Mouse (Mus musculus) embryonic stem cell, embryonic (primary cell): Measurements from ENCODE around the gene Atxn2.

Experiments
- CTCF ChIA-PET, 4 experiments: fragments of 300-600 bp in 2 of 4; fragments of 350-600 bp in 2 of 4; sonication (Branson Sonifier 250); formaldehyde crosslinking; loops; one replicate each; lab custom pipeline; 2022; ENCODE audit warnings: inconsistent platforms in 2 of 4; lab: Charles Lee
- POLR2A ChIA-PET, 4 experiments: fragments of 300-600 bp in 2 of 4; fragments of 350-600 bp in 2 of 4; sonication (Branson Sonifier 250); formaldehyde crosslinking; loops; one replicate each; lab custom pipeline; 2022; ENCODE audit warnings: antibody characterized with exemption in 4 of 4, inconsistent platforms in 1 of 4; lab: Charles Lee

The Atxn2 gene

GRCm38 (mm10) chr5:121815867-121816380, 104.8 kb downstream of the Atxn2 start:
- POLR2A ChIA-PET: interaction anchor here in 3 of 4 experiments (0.8 to 5.1 kb wide), 6 partner anchors 11 to 27 kb away, joined by 3 to 39 read pairs (median 13); partner anchors contain the start of gene Sh2b3 (in 2 of the 3)
- CTCF ChIA-PET: interaction anchor here in 1 of 4 experiments (1.2 to 1.5 kb wide), 3 partner anchors 30 to 273 kb away, joined by 3 to 5 read pairs (median 4); no protein-coding TSS in a partner anchor

GRCm38 (mm10) chr5:121816611-121817010, 105.5 kb downstream of the Atxn2 start:
- CTCF ChIA-PET: interaction anchor here (0.8 to 1.5 kb wide), 6 partner anchors 12 to 272 kb away, joined by 3 to 9 read pairs (median 4); no protein-coding TSS in a partner anchor
- POLR2A ChIA-PET: interaction anchor here (0.6 to 5.1 kb wide), 11 partner anchors 10 to 134 kb away, joined by 3 to 39 read pairs (median 3); partner anchors contain the start of genes Sh2b3 (in 3 of the 4) and Atxn2 (in 1 of the 4)

GRCm38 (mm10) chr5:121817551-121817950, 106.4 kb downstream of the Atxn2 start:
- POLR2A ChIA-PET: interaction anchor here (0.7 to 5.1 kb wide), 13 partner anchors 10 to 107 kb away, joined by 3 to 39 read pairs (median 4); partner anchors contain the start of genes Sh2b3 (in 3 of the 4), Atxn2 (in 1 of the 4) and Pheta1 (in 1 of the 4)
- CTCF ChIA-PET: interaction anchor here (0.6 to 1.5 kb wide), 13 partner anchors 11 to 506 kb away, joined by 3 to 7 read pairs (median 3); no protein-coding TSS in a partner anchor

- CTCF ChIA-PET: interaction anchor here in 2 of 4 experiments (0.9 to 1.2 kb wide), 2 partner anchors 9 to 52 kb away, joined by 3 to 5 read pairs; no protein-coding TSS in a partner anchor
- POLR2A ChIA-PET: interaction anchor here in 3 of 4 experiments (0.7 to 5.1 kb wide), 10 partner anchors 9 to 54 kb away, joined by 3 to 39 read pairs (median 10); partner anchors contain the start of gene Sh2b3 (in 2 of the 3)
These were observed 107.3 kb downstream of the Atxn2 start for GRCm38 (mm10) chr5:121818401-121818800.

- POLR2A ChIA-PET: interaction anchor here in 2 of 4 experiments (0.8 to 5.1 kb wide), 7 partner anchors 8 to 45 kb away, joined by 3 to 39 read pairs (median 21); partner anchors contain the start of gene Sh2b3 (in 2 of the 2)
These were observed 107.7 kb downstream of the Atxn2 start for GRCm38 (mm10) chr5:121818862-121819261.

GRCm38 (mm10) chr5:121819559-121819958, 108.4 kb downstream of the Atxn2 start:
- ChIA-PET CTCF (interaction anchor here in 1 of 4 experiments (0.7 to 1.2 kb wide), 2 partner anchors 9 to 10 kb away, joined by 3 to 5 read pairs; no protein-coding TSS in a partner anchor), POLR2A (interaction anchor here in 3 of 4 experiments (0.6 to 5.1 kb wide), 8 partner anchors 8 to 74 kb away, joined by 3 to 39 read pairs (median 16); partner anchors contain the start of gene Sh2b3 (in 2 of the 3))

More at GRCm38 (mm10) chr5:121818862-121819261, 107.7 kb downstream of the Atxn2 start:
- CTCF ChIA-PET: interaction anchor here in 1 of 4 experiments (0.7 to 1.2 kb wide), 2 partner anchors 9 to 10 kb away, joined by 3 to 5 read pairs; no protein-coding TSS in a partner anchor

GRCm38 (mm10) chr5:121820161-121820560, 109.0 kb downstream of the Atxn2 start:
- POLR2A ChIA-PET: interaction anchor here in 3 of 4 experiments (0.6 to 4.6 kb wide), 9 partner anchors 9 to 73 kb away, joined by 3 to 21 read pairs (median 4); partner anchors contain the start of gene Sh2b3 (in 1 of the 3)
- CTCF ChIA-PET: interaction anchor here in 2 of 4 experiments (0.6 to 1.2 kb wide), 2 partner anchors 8 to 403 kb away, joined by 3 to 4 read pairs; no protein-coding TSS in a partner anchor

- ChIA-PET CTCF (interaction anchor here in 3 of 4 experiments (0.6 to 1.2 kb wide), 6 partner anchors 8 to 402 kb away, joined by 3 to 17 read pairs (median 3); no protein-coding TSS in a partner anchor), POLR2A (interaction anchor here in 2 of 4 experiments (0.7 to 4.6 kb wide), 11 partner anchors 9 to 181 kb away, joined by 3 to 21 read pairs (median 4); partner anchors contain the start of gene Sh2b3 (in 1 of the 2))
These were observed 109.5 kb downstream of the Atxn2 start for GRCm38 (mm10) chr5:121820657-121821056.

GRCm38 (mm10) chr5:121821116-121821515, 110.0 kb downstream of the Atxn2 start:
- ChIA-PET POLR2A (interaction anchor here in 3 of 4 experiments (0.7 to 4.6 kb wide), 10 partner anchors 8 to 181 kb away, joined by 3 to 14 read pairs (median 4); partner anchors contain the start of gene Sh2b3 (in 1 of the 3)), CTCF (interaction anchor here in 2 of 4 experiments (0.6 to 1.2 kb wide), 6 partner anchors 9 to 183 kb away, joined by 3 to 17 read pairs (median 3); no protein-coding TSS in a partner anchor)

GRCm38 (mm10) chr5:121821552-121821951, 110.4 kb downstream of the Atxn2 start:
- POLR2A ChIA-PET: interaction anchor here in 3 of 4 experiments (0.7 to 4.6 kb wide), 7 partner anchors 10 to 181 kb away, joined by 3 to 14 read pairs (median 5); partner anchors contain the start of gene Sh2b3 (in 1 of the 3)
- CTCF ChIA-PET: interaction anchor here in 2 of 4 experiments (0.6 to 0.7 kb wide), 4 partner anchors 22 to 65 kb away, joined by 3 to 17 read pairs (median 4); no protein-coding TSS in a partner anchor

GRCm38 (mm10) chr5:121822786-121823505, 111.8 kb downstream of the Atxn2 start:
- POLR2A ChIA-PET: interaction anchor here in 2 of 4 experiments (1.1 to 4.6 kb wide), 7 partner anchors 8 to 30 kb away, joined by 3 to 14 read pairs (median 7); partner anchors contain the start of gene Sh2b3 (in 2 of the 2)
- CTCF ChIA-PET: interaction anchor here in 3 of 4 experiments (0.6 to 1.3 kb wide), 4 partner anchors 8 to 48 kb away, joined by 3 to 8 read pairs (median 6); no protein-coding TSS in a partner anchor

- ChIA-PET POLR2A (interaction anchor here in 2 of 4 experiments (1.1 to 4.6 kb wide), 7 partner anchors 9 to 31 kb away, joined by 3 to 14 read pairs (median 7); partner anchors contain the start of gene Sh2b3 (in 2 of the 2)), CTCF (interaction anchor here (0.6 to 1.3 kb wide), 5 partner anchors 9 to 282 kb away, joined by 3 to 8 read pairs (median 4); no protein-coding TSS in a partner anchor)
These were observed 112.5 kb downstream of the Atxn2 start for GRCm38 (mm10) chr5:121823668-121824067.

GRCm38 (mm10) chr5:121824121-121824520, 113.0 kb downstream of the Atxn2 start:
- ChIA-PET POLR2A (interaction anchor here in 3 of 4 experiments (1.1 to 6.1 kb wide), 8 partner anchors 7 to 18 kb away, joined by 3 to 39 read pairs (median 8); partner anchors contain the start of gene Sh2b3 (in 3 of the 3)), CTCF (interaction anchor here in 3 of 4 experiments (0.6 to 1.3 kb wide), 3 partner anchors 9 to 282 kb away, joined by 3 to 8 read pairs (median 5); no protein-coding TSS in a partner anchor)

- ChIA-PET CTCF (interaction anchor here in 2 of 4 experiments (1.2 kb wide), 2 partner anchors 11 kb away, joined by 6 to 8 read pairs; no protein-coding TSS in a partner anchor), POLR2A (interaction anchor here in 3 of 4 experiments (0.9 to 6.1 kb wide), 8 partner anchors 8 to 32 kb away, joined by 3 to 39 read pairs (median 4); partner anchors contain the start of gene Sh2b3 (in 3 of the 3))
These were observed 114.5 kb downstream of the Atxn2 start for GRCm38 (mm10) chr5:121825606-121826005.

- POLR2A ChIA-PET: interaction anchor here in 3 of 4 experiments (0.6 to 6.1 kb wide), 16 partner anchors 9 to 429 kb away, joined by 3 to 39 read pairs (median 8); partner anchors contain the start of genes Sh2b3 (in 3 of the 3) and Pheta1 (in 1 of the 3)
- CTCF ChIA-PET: interaction anchor here in 3 of 4 experiments (0.6 to 2.2 kb wide), 11 partner anchors 9 to 569 kb away, joined by 3 to 10 read pairs (median 3); no protein-coding TSS in a partner anchor
These were observed 116.7 kb downstream of the Atxn2 start for GRCm38 (mm10) chr5:121827876-121828275.
